Mouse (Mus musculus) stomach, postnatal 0 days (tissue): Measurements from ENCODE around the gene B9d2.
A peak's percentile ranks its signal among the peaks of the same experiment; 100 is the strongest.

Experiments used
- CTCF ChIP-seq: IDR thresholded peaks from 2 replicates; pipeline ENCODE4 v1.5.1; 2016; ENCODE audit warnings: antibody characterized with exemption, low read depth, mild to moderate bottlenecking, moderate library complexity
- EP300 ChIP-seq: optimal IDR thresholded peaks from 2 replicates; pipeline ENCODE3; 2016; ENCODE audit warnings: antibody characterized with exemption

- peak; percentile 36; the same call in 1 of the 2 replicates for TF ChIP-seq CTCF
- no peak for TF ChIP-seq EP300
These were observed 20.2 kb downstream of the B9d2 start for GRCm38 (mm10) chr7:25700732-25701131.
